ENCODE assay signal across 11 mouse cellular contexts in the genomic region with DNA sequence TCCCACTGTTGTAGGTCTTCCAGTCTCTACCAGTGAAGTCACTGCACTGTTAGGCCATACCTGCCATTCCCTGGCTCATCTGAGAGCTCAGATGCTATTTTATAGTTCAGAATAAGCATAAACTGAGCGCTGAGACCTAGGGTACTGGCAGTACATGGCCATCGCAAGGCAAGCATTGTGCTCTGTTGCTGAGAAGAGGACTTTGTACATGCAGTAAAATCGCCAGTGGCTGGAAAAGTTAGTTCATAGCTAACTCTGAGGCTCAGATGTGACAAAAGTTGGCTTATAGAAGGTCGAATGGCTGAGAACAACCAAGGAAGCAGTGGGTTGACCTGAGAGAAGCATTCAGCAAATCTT.
DNase-seq lines count a peak whose midpoint lies in the region; ATAC-seq and TF ChIP-seq lines count a peak whose summit lies in the region.
"Had no signal": no experiment of that assay in that cellular context is flagged by ENCODE, and none has a peak within 500 bp of the region (broad histone marks: within the 10 kb centered on the region; RNA-seq: fewer than 3 reads in every experiment).

No protein-coding gene starts in this region.

- H3K27ac ChIP-seq in embryonic facial prominence, embryonic 12.5 days = peak overlapping the region; percentile 72
- peak overlapping the region; percentile 91 for H3K27ac ChIP-seq in forebrain, embryonic 10.5 days
- peak overlapping the region; percentile 60 for H3K27ac ChIP-seq in hindbrain, embryonic 14.5 days
- peak overlapping the region; percentile 94 for H3K27ac ChIP-seq in midbrain, embryonic 12.5 days (replicated peaks)
- H3K27ac ChIP-seq: lung, embryonic 15.5 days had no signal

- H3K4me1 ChIP-seq in embryonic facial prominence, embryonic 12.5 days = peaks cover 54% of the 10 kb centered on the region
- peaks cover 91% of the 10 kb centered on the region for H3K4me1 ChIP-seq in forebrain, embryonic 10.5 days
- peaks cover 55% of the 10 kb centered on the region for H3K4me1 ChIP-seq in hindbrain, embryonic 14.5 days (replicated peaks; ENCODE audit: control insufficient read depth, insufficient read depth, low read length)
- H3K4me1 ChIP-seq in midbrain, embryonic 12.5 days = peaks cover 73% of the 10 kb centered on the region
- H3K4me1 ChIP-seq in lung, adult 2 months (ENCODE audit: control insufficient read depth, insufficient read depth, low read length) = peaks cover 11% of the 10 kb centered on the region

- ATAC-seq in embryonic facial prominence, embryonic 12.5 days (ENCODE audit: insufficient number of reproducible peaks, insufficient read depth, low FRiP score, low TSS enrichment) = no peak
- no peak for ATAC-seq in hindbrain, embryonic 14.5 days (ENCODE audit: low FRiP score)
- no peak for ATAC-seq in midbrain, embryonic 12.5 days (ENCODE audit: low FRiP score, low read depth)

- DNase-seq in forebrain, embryonic 10.5 days (ENCODE audit: extremely low spot score, low spot score) = no peak
- DNase-seq in hindbrain, embryonic 14.5 days (ENCODE audit: low spot score) = no peak
- no peak for DNase-seq in lung, adult 2 months
- no peak for DNase-seq in left cerebral cortex, postnatal 25 days (ENCODE audit: low spot score in 2 of 2)
- DNase-seq in thymus, postnatal 4 days = no peak
- DNase-seq: gastrocnemius, postnatal 14 days; kidney, adult 18-20 months had no signal

- 0 out of 2 replicates have a peak, but pooled peaks cover 4% of the 10 kb centered on the region for H3K27me3 ChIP-seq in embryonic facial prominence, embryonic 12.5 days
- H3K27me3 ChIP-seq in forebrain, embryonic 10.5 days (ENCODE audit: poor library complexity, severe bottlenecking) = peaks cover 4% of the 10 kb centered on the region; the same call in 1 of the 2 replicates
- no peaks in the 10 kb centered on the region for H3K27me3 ChIP-seq in hindbrain, embryonic 14.5 days (ENCODE audit: control insufficient read depth, insufficient read depth, low read length)
- H3K27me3 ChIP-seq in midbrain, embryonic 12.5 days = no peaks in the 10 kb centered on the region
- H3K27me3 ChIP-seq: heart, embryonic 12.5 days; lung, embryonic 15.5 days had no signal

- H3K4me3 ChIP-seq in embryonic facial prominence, embryonic 12.5 days = no peak overlapping the region
- no peak overlapping the region for H3K4me3 ChIP-seq in forebrain, embryonic 10.5 days
- no peak overlapping the region for H3K4me3 ChIP-seq in hindbrain, embryonic 14.5 days (replicated peaks; ENCODE audit: low read length)
- H3K4me3 ChIP-seq in midbrain, embryonic 12.5 days = no peak overlapping the region
- H3K4me3 ChIP-seq in lung, adult 2 months (replicated peaks; ENCODE audit: extremely low read depth, low read depth, low read length) = no peak overlapping the region
- H3K4me3 ChIP-seq: heart, embryonic 12.5 days; lung, embryonic 15.5 days had no signal

- H3K36me3 ChIP-seq in embryonic facial prominence, embryonic 12.5 days = no peaks in the 10 kb centered on the region
- no peaks in the 10 kb centered on the region for H3K36me3 ChIP-seq in forebrain, embryonic 10.5 days (replicated peaks)
- H3K36me3 ChIP-seq in hindbrain, embryonic 14.5 days (replicated peaks; ENCODE audit: control insufficient read depth, insufficient read depth) = no peaks in the 10 kb centered on the region
- H3K36me3 ChIP-seq in midbrain, embryonic 12.5 days = no peaks in the 10 kb centered on the region
- H3K36me3 ChIP-seq: heart, embryonic 12.5 days; lung, embryonic 15.5 days had no signal

- H3K9me3 ChIP-seq in embryonic facial prominence, embryonic 12.5 days = no peaks in the 10 kb centered on the region
- no peaks in the 10 kb centered on the region for H3K9me3 ChIP-seq in forebrain, embryonic 10.5 days
- H3K9me3 ChIP-seq in hindbrain, embryonic 14.5 days (ENCODE audit: control insufficient read depth, low read length) = no peaks in the 10 kb centered on the region
- H3K9me3 ChIP-seq in midbrain, embryonic 12.5 days = no peaks in the 10 kb centered on the region
- H3K9me3 ChIP-seq: heart, embryonic 12.5 days; lung, embryonic 15.5 days had no signal

- TF ChIP-seq CTCF in lung, adult 2 months (IDR thresholded peaks at IDR 0.05; ENCODE audit: insufficient read depth, low read length) = no peak

- H3K9ac ChIP-seq in embryonic facial prominence, embryonic 12.5 days = no peak overlapping the region
- H3K9ac ChIP-seq in hindbrain, embryonic 14.5 days = no peak overlapping the region
- H3K9ac ChIP-seq in midbrain, embryonic 12.5 days (replicated peaks) = no peak overlapping the region
- H3K9ac ChIP-seq: heart, embryonic 12.5 days; lung, embryonic 15.5 days had no signal

- 76% methylated on average over 4 of the region's 4 CpGs for WGBS in embryonic facial prominence, embryonic 12.5 days
- WGBS in forebrain, embryonic 10.5 days = 74% methylated on average over 4 of the region's 4 CpGs
- 78% methylated on average over 4 of the region's 4 CpGs for WGBS in hindbrain, embryonic 14.5 days
- 70% methylated on average over 4 of the region's 4 CpGs for WGBS in midbrain, embryonic 12.5 days
- 88% methylated on average over 4 of the region's 4 CpGs for WGBS in lung, adult 2 months

- TF ChIP-seq POLR2A in lung, adult 2 months (IDR thresholded peaks at IDR 0.05; ENCODE audit: borderline replicate concordance, extremely low read depth, low read depth, low read length) = no peak

- intact Hi-C loops in left cerebral cortex, postnatal 25 days (cut with DNase I) = loop anchor here (5.0 kb wide), 1 partner anchor 192 kb away; no protein-coding TSS in a partner anchor

- H3K4me2 ChIP-seq in embryonic facial prominence, embryonic 12.5 days (replicated peaks) = no peak overlapping the region
- H3K4me2 ChIP-seq in hindbrain, embryonic 14.5 days (replicated peaks) = no peak overlapping the region
- H3K4me2 ChIP-seq in midbrain, embryonic 12.5 days (replicated peaks) = 0 out of 2 replicates have a peak overlapping the region, but pooled peaks have one; percentile 17
- H3K4me2 ChIP-seq: heart, embryonic 12.5 days; lung, embryonic 15.5 days had no signal
